Mouse (Mus musculus) liver, embryonic 11.5 days (tissue): ENCODE measurements around the gene Rtn4rl1. TPM values are rescaled to one million over a fixed set of nuclear protein-coding genes. Genes with fewer than 3 reads are reported as not detected.

Source experiments
- ATAC-seq: fragments of 200-750 bp; cut with Nextera tagmentation; replicated peaks from 2 replicates; pipeline ENCODE4 v1.8.0; 2017; ENCODE audit warnings: moderate number of reproducible peaks, mild to moderate bottlenecking, moderate TSS enrichment, moderate library complexity; ENCODE audit not compliant: low FRiP score
- DNase-seq: peaks from one replicate; pipeline ENCODE4 v3.0.0-alpha.2; 2017; ENCODE audit warnings: low spot score
- H3K27ac ChIP-seq: fragments of 300-500 bp; sonication (generic); 2 replicates; pipeline ENCODE4 v1.5.1; 2014; ENCODE audit warnings: mild to moderate bottlenecking, low read depth, low read length, control low read depth
- H3K27me3 ChIP-seq: fragments of 300-500 bp; sonication (generic); replicated peaks from 2 replicates; pipeline ENCODE4 v1.6.1; 2014; ENCODE audit warnings: low read length, mixed read lengths; ENCODE audit not compliant: control insufficient read depth, insufficient read depth
- H3K36me3 ChIP-seq: fragments of 300-500 bp; sonication (generic); 2 replicates; pipeline ENCODE4 v1.6.1; 2014; ENCODE audit warnings: mild to moderate bottlenecking, low read length, moderate library complexity, mixed read lengths; ENCODE audit not compliant: control insufficient read depth, insufficient read depth
- H3K4me1 ChIP-seq: fragments of 300-500 bp; sonication (generic); replicated peaks from 2 replicates; pipeline ENCODE4 v1.6.1; 2014; ENCODE audit warnings: low read length, mixed read lengths; ENCODE audit not compliant: control insufficient read depth, insufficient read depth
- H3K4me2 ChIP-seq: fragments of 300-500 bp; sonication (generic); 2 replicates; pipeline ENCODE4 v1.6.1; 2014; ENCODE audit warnings: mild to moderate bottlenecking, control low read depth, moderate library complexity
- H3K4me3 ChIP-seq: fragments of 300-500 bp; sonication (generic); 2 replicates; pipeline ENCODE4 v1.5.1; 2014; ENCODE audit warnings: low read depth, low read length, control low read depth
- H3K9ac ChIP-seq: fragments of 300-500 bp; sonication (generic); 2 replicates; pipeline ENCODE4 v1.6.1; 2014; ENCODE audit warnings: low read depth, low read length, control low read depth
- H3K9me3 ChIP-seq: fragments of 300-500 bp; sonication (generic); 2 replicates; pipeline ENCODE4 v1.6.1; 2016; ENCODE audit warnings: low read length, inconsistent platforms, mixed read lengths; ENCODE audit not compliant: control insufficient read depth
- WGBS: fragments of 180-500 bp; shearing (Covaris S2); extraction: QIAGEN DNeasy Blood & Tissue Kit; methylation state at CpG from one replicate; pipeline ENCODE4 v1.1.7; 2014; 5-methylcytosine and 5-hydroxymethylcytosine counted together
- polyA plus RNA-seq: library from polyadenylated mRNA; unstranded; fragments of >200 nt; fragmentation: Nextera tagmentation; extraction: Ambion mirVana; gene quantifications from 2 replicates; pipeline ENCODE4 v1.2.1, GENCODE M21; 2014

Gene Rtn4rl1
- polyA plus RNA-seq, 1 experiment from 2014 or later: 2.9 TPM

DNA sequence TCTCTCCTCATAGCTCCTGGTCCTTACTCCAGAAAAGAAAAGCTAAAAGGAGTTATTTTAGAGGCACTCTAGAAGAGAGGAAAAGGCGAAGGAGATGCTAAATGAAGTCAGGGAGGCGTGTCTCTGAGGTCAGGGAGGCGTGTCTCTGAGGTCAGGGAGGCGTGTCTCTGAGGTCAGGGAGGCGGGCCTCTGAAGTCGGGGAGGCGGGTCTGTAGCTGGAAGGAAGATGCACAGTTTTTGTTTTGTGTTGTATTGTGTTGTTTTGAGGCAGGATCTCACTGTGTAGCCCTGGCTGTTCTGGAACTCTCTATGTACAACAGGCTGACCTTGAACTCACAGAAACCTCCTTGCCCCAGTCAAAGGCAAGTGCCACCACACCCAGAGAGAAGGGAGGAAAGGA is 4.4 kb downstream of the Rtn4rl1 start:
- Histone ChIP-seq H3K4me3 (no peak overlapping the region), H3K9me3 (no peaks in the 10 kb centered on the region), H3K4me1 (peaks cover 35% of the 10 kb centered on the region), H3K36me3 (no peaks in the 10 kb centered on the region), H3K27me3 (peaks cover 57% of the 10 kb centered on the region), H3K4me2 (no peak overlapping the region), H3K27ac (no peak overlapping the region), H3K9ac (no peak overlapping the region)
- WGBS: 28% methylated on average over 7 of the region's 7 CpGs
- DNase-seq (no peak), ATAC-seq (no peak)

DNA sequence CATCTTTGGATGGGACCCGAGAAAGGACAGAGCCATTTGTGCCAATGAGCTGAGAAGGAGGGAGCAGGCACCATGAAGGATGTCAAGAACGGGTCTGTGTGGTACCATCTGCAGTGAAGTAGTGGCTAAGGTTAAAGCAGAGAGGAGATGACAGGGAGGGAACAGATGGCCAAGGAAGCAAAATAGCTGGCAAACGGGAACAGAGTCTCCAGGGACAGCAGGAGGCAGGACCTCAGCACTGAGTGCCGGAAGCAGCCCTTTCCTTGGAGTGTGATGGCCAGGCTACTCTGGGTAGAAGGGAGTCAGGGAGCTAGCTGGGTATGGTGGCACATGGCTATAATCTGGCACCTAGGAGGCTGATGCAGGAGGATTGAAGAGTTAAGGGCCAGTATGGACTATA is 5.2 kb downstream of the Rtn4rl1 start:
- no peak for DNase-seq
- no peaks in the 10 kb centered on the region for H3K36me3 ChIP-seq
- H3K4me3 ChIP-seq: no peak overlapping the region
- no peaks in the 10 kb centered on the region for H3K9me3 ChIP-seq
- no peak for ATAC-seq
- no peak overlapping the region for H3K27ac ChIP-seq
- WGBS: 75% methylated on average over 4 of the region's 4 CpGs
- H3K27me3 ChIP-seq: peaks cover 48% of the 10 kb centered on the region
- no peak overlapping the region for H3K9ac ChIP-seq
- peaks cover 28% of the 10 kb centered on the region for H3K4me1 ChIP-seq
- no peak overlapping the region for H3K4me2 ChIP-seq

DNA sequence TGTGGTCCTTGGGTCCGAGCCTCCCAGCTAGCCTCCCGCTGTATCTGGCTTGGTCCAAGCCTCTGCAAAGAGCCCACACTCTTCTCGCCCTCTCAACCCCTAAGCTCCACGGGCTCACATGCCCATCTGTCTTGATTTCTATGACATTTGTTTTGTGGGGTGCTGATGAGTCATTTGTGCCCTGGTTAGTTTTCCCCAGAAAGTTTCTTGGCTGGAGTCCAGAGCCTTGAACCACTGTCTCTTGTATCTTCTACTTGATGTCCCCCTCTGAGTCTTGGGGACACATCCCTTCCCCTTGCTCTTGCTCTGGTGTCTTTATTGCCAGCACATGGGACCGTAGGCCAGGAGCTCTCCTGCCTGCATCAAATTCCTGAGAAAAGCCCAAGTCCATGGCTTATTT is 6.4 kb downstream of the Rtn4rl1 start:
- Histone ChIP-seq H3K27me3 (peaks cover 37% of the 10 kb centered on the region), H3K27ac (no peak overlapping the region), H3K4me3 (no peak overlapping the region), H3K36me3 (no peaks in the 10 kb centered on the region), H3K4me2 (no peak overlapping the region), H3K4me1 (peaks cover 24% of the 10 kb centered on the region), H3K9ac (no peak overlapping the region), H3K9me3 (no peaks in the 10 kb centered on the region)
- ATAC-seq (no peak), DNase-seq (no peak)
- 70% methylated on average over 5 of the region's 5 CpGs for WGBS

DNA sequence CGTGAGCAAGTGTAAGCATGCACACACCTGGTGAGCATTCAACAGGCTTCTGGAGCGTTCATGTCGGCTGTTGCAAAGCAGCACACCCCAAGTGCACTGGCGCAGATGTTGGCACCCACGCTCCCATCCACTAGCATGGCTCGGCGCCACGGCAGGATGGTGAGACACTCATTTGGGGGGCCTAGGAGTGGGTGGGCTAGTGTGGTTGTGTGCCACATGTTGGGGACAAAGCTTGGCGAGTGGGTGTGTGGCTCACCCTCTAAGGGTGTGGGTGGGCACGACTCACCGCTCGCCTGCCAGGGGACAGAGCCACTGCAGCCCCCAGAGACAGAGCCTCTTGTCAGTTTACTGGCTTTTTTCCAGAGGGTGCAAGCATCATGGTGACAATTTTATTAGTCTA is 7.4 kb downstream of the Rtn4rl1 start:
- no peak overlapping the region for H3K9ac ChIP-seq
- H3K9me3 ChIP-seq: no peaks in the 10 kb centered on the region
- H3K36me3 ChIP-seq: no peaks in the 10 kb centered on the region
- peaks cover 22% of the 10 kb centered on the region for H3K4me1 ChIP-seq
- H3K4me3 ChIP-seq: no peak overlapping the region
- WGBS: 91% methylated on average over 12 of the region's 12 CpGs
- no peak overlapping the region for H3K27ac ChIP-seq
- no peak for DNase-seq
- H3K4me2 ChIP-seq: no peak overlapping the region
- peaks cover 27% of the 10 kb centered on the region for H3K27me3 ChIP-seq
- ATAC-seq: no peak

DNA sequence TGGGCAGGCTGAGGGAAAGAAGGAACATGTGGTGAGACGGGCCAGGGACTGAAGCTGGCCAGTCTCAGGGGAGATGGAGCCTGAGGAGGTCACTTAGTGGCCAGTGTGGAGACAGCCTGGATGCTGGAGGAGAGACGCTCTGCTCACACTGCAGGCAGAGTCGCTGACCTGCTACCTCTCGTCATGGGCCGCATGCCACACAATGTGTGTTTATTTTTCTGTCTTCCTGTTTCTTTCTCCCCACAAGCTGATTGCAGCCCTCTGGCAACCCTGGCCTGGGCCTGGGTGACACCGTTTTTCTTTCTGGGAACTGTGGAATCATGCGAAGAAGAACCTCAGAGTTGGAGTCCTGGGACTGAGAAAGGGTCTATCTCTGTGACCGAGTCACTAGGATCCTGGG is 8.1 kb downstream of the Rtn4rl1 start:
- Histone ChIP-seq H3K4me1 (peaks cover 22% of the 10 kb centered on the region), H3K27ac (no peak overlapping the region), H3K9ac (no peak overlapping the region), H3K4me2 (no peak overlapping the region), H3K4me3 (no peak overlapping the region), H3K9me3 (no peaks in the 10 kb centered on the region), H3K36me3 (no peaks in the 10 kb centered on the region), H3K27me3 (peaks cover 19% of the 10 kb centered on the region)
- DNase-seq (no peak), ATAC-seq (no peak)
- 58% methylated on average over 8 of the region's 8 CpGs for WGBS

DNA sequence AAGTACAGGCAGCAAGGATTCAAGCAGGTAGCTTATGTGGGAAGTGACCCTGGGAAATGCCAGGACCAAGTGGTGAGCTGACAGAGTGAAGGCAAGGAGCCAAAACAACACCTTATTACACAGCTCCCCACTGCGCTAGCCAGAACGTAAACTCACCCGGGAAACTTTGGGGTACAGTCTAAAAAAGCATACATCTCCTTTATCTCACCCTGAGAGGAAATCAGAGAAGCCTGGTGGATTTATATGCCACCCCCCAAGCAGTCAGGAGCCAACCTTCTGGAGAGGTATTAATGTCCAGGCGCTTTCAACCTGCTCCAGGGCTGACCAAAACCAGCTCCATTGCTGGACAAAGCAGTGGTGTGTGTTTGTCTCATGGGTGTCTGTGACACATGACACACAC is 10.3 kb downstream of the Rtn4rl1 start:
- no peak overlapping the region for H3K27ac ChIP-seq
- no peak overlapping the region for H3K9ac ChIP-seq
- ATAC-seq (no peak), DNase-seq (no peak)
- WGBS: 85% methylated on average over 4 of the region's 4 CpGs
- no peaks in the 10 kb centered on the region for H3K36me3 ChIP-seq
- H3K9me3 ChIP-seq: no peaks in the 10 kb centered on the region
- no peak overlapping the region for H3K4me2 ChIP-seq
- peaks cover 26% of the 10 kb centered on the region for H3K4me1 ChIP-seq
- no peak overlapping the region for H3K4me3 ChIP-seq
- peaks cover under 1% of the 10 kb centered on the region; the same call in 1 of the 2 replicates for H3K27me3 ChIP-seq

DNA sequence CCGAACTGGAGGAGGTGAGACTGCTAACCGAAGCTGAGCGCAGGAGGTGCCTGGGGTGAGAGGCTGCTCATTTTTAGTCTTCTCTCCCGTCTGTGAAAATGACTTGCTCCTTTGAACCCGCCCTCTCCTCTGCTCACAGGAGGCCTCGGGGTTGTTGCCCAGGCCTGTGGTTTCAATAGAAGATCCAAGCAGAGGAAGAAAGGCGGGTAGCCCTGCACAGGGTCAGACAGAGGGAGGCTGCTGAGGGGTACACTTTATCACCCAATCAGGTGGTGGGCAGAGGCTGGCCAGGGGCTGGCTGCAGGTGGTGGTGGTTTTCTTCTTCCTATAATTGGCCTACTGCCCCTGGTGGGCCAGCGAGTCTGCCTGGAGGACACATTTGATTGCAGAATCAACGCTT is 10.9 kb downstream of the Rtn4rl1 start:
- no peak overlapping the region for H3K27ac ChIP-seq
- WGBS: 53% methylated on average over 9 of the region's 9 CpGs
- H3K36me3 ChIP-seq: no peaks in the 10 kb centered on the region
- peaks cover 30% of the 10 kb centered on the region for H3K4me1 ChIP-seq
- no peak overlapping the region for H3K4me2 ChIP-seq
- no peak for DNase-seq
- no peak overlapping the region for H3K4me3 ChIP-seq
- H3K27me3 ChIP-seq: no peaks in the 10 kb centered on the region
- ATAC-seq: no peak
- H3K9me3 ChIP-seq: no peaks in the 10 kb centered on the region
- H3K9ac ChIP-seq: no peak overlapping the region

DNA sequence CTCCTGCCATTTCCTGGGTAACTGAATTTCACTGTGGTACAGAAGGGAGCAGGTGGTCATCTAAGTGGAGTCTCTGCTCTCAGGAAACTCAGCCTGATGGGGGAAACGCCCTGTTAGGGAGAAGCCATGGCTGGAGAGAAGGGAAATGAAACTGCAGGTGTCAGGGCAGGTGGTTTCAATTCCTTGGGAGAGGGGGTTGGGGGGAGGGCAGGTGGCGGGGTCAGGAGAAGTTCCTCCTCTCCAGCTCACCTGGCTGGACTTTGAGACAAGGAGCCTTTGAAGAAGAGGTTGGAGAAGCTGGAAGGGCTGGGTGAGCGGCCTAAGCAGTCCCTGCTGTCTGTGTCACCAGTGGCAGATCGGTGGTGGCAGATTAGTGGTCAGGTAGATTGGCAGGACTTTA is 12.8 kb downstream of the Rtn4rl1 start:
- Histone ChIP-seq H3K4me3 (no peak overlapping the region), H3K36me3 (no peaks in the 10 kb centered on the region), H3K27ac (no peak overlapping the region), H3K4me1 (peaks cover 48% of the 10 kb centered on the region), H3K4me2 (no peak overlapping the region), H3K27me3 (no peaks in the 10 kb centered on the region), H3K9ac (no peak overlapping the region), H3K9me3 (no peaks in the 10 kb centered on the region)
- DNase-seq: no peak
- 78% methylated on average over 4 of the region's 4 CpGs for WGBS
- no peak for ATAC-seq

DNA sequence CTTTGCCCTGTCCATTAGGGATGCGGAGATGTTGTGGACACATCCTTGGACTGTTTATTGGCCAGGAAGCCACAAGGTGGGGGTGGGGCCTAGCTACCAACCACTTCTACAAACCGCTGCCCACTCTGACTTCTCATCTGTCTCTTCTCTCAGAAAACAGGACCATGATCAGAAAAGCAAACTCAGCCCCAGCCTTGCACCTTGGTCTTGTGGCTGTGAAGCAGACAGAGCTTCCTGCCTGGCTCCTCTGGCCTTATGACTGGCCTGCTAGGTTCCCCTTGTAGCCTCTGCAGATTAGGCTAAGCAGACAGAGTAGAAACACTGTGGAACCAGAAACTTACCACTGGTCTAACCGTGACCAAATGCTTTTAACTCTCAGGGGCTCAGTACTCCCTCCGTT is 15.8 kb downstream of the Rtn4rl1 start:
- Histone ChIP-seq H3K27ac (peak overlapping the region; percentile 72), H3K9ac (peak overlapping the region; percentile 60; the same call in 1 of the 2 replicates), H3K9me3 (no peaks in the 10 kb centered on the region), H3K4me2 (peak overlapping the region; percentile 51), H3K36me3 (no peaks in the 10 kb centered on the region), H3K27me3 (0 out of 2 replicates have a peak, but pooled peaks cover 9% of the 10 kb centered on the region), H3K4me3 (no peak overlapping the region), H3K4me1 (peaks cover 54% of the 10 kb centered on the region)
- WGBS: 52% methylated on average over 4 of the region's 4 CpGs
- DNase-seq (no peak), ATAC-seq (no peak)
